Mouse (Mus musculus) heart, embryonic 16.5 days (tissue): ENCODE data around the gene Tcea2. TPM values are rescaled to one million over a fixed set of nuclear protein-coding genes. Genes with fewer than 3 reads are reported as not detected.

Experiments
- ATAC-seq: fragments of 200-750 bp; cut with Nextera tagmentation; replicated peaks from 2 replicates; pipeline ENCODE4 v1.8.0; 2017; ENCODE audit warnings: moderate number of reproducible peaks; ENCODE audit not compliant: insufficient read depth, low FRiP score; ENCODE audit errors: extremely low read depth
- H3K27ac ChIP-seq: fragments of 300-500 bp; sonication (generic); 2 replicates; pipeline ENCODE4 v1.5.1; 2014; ENCODE audit warnings: mild to moderate bottlenecking, low read length, control low read depth, moderate library complexity
- H3K27me3 ChIP-seq: fragments of 300-500 bp; sonication (generic); 2 replicates; pipeline ENCODE4 v1.6.1; 2014; ENCODE audit warnings: low read length, mixed read lengths; ENCODE audit not compliant: control insufficient read depth, insufficient read depth
- H3K36me3 ChIP-seq: fragments of 300-500 bp; sonication (generic); 2 replicates; pipeline ENCODE4 v1.6.1; 2014; ENCODE audit not compliant: control insufficient read depth, insufficient read depth
- H3K4me1 ChIP-seq: fragments of 300-500 bp; sonication (generic); 2 replicates; pipeline ENCODE4 v1.6.1; 2014; ENCODE audit warnings: low read length, mixed read lengths; ENCODE audit not compliant: control insufficient read depth, insufficient read depth
- H3K4me2 ChIP-seq: fragments of 300-500 bp; sonication (generic); 2 replicates; pipeline ENCODE4 v1.6.1; 2014; ENCODE audit warnings: low read depth, mild to moderate bottlenecking, control low read depth, low read length
- H3K4me3 ChIP-seq: fragments of 300-500 bp; sonication (generic); 2 replicates; pipeline ENCODE4 v1.5.1; 2014; ENCODE audit warnings: mild to moderate bottlenecking, control low read depth, low read length
- H3K9ac ChIP-seq: fragments of 300-500 bp; sonication (generic); 2 replicates; pipeline ENCODE4 v1.6.1; 2014; ENCODE audit warnings: low read length, control low read depth
- H3K9me3 ChIP-seq: fragments of 300-500 bp; sonication (generic); replicated peaks from 2 replicates; pipeline ENCODE4 v1.6.1; 2016; ENCODE audit warnings: low read length; ENCODE audit not compliant: control insufficient read depth
- whole genome bisulfite sequencing: fragments of 180-500 bp; shearing (Covaris S2); extraction: QIAGEN DNeasy Blood & Tissue Kit; methylation state at CpG from one replicate; pipeline ENCODE4 v1.1.7; 2014; 5-methylcytosine and 5-hydroxymethylcytosine counted together
- polyA plus RNA-seq: library from polyadenylated mRNA; unstranded; fragments of >200 nt; fragmentation: Nextera tagmentation; extraction: Ambion mirVana; gene quantifications from 2 replicates; pipeline ENCODE4 v1.2.1, GENCODE M21; 2015

The Tcea2 gene
- polyA plus RNA-seq, 1 experiment from 2014 or later = 17.6 TPM

- Histone ChIP-seq H3K4me2 (peak overlapping the region; percentile 96; the same call in 1 of the 2 replicates), H3K4me1 (peaks cover 3% of the 10 kb centered on the region; the same call in 1 of the 2 replicates), H3K36me3 (peaks cover 12% of the 10 kb centered on the region; the same call in 1 of the 2 replicates), H3K27me3 (no peaks in the 10 kb centered on the region), H3K27ac (no peak overlapping the region), H3K4me3 (no peak overlapping the region), H3K9me3 (no peaks in the 10 kb centered on the region), H3K9ac (no peak overlapping the region)
- ATAC-seq = no peak
- WGBS = 88% methylated on average over 3 of the region's 3 CpGs
Observed at GRCm38 (mm10) chr2:181692304-181692703, 12.2 kb downstream of the Tcea2 start.

- WGBS = under 1% methylated on average over 75 of the region's 75 CpGs
- Histone ChIP-seq H3K27me3 (no peaks in the 10 kb centered on the region), H3K9ac (peak within 1 kb of the TSS; percentile 82), H3K9me3 (no peaks in the 10 kb centered on the region), H3K27ac (peak within 1 kb of the TSS; percentile 57), H3K4me3 (peak within 1 kb of the TSS; percentile 76), H3K4me1 (peaks cover 3% of the 10 kb centered on the region; the same call in 1 of the 2 replicates), H3K36me3 (peaks cover 6% of the 10 kb centered on the region; the same call in 1 of the 2 replicates), H3K4me2 (peak within 1 kb of the TSS; percentile 96)
- peak; percentile 88 for ATAC-seq
Observed at GRCm38 (mm10) chr2:181693339-181694280, 13.5 kb downstream of the Tcea2 start, which contains the start of gene Rgs19. Rgs19 (minus strand) TSS chr2:181693977.

GRCm38 (mm10) chr2:181694581-181694980, 14.5 kb downstream of the Tcea2 start:
- H3K36me3 ChIP-seq = no peaks in the 10 kb centered on the region
- H3K27ac ChIP-seq = no peak overlapping the region
- no peaks in the 10 kb centered on the region for H3K9me3 ChIP-seq
- peaks cover 3% of the 10 kb centered on the region; the same call in 1 of the 2 replicates for H3K4me1 ChIP-seq
- peak overlapping the region; percentile 96 for H3K4me2 ChIP-seq
- no peak overlapping the region for H3K9ac ChIP-seq
- ATAC-seq = no peak
- 84% methylated on average over 3 of the region's 3 CpGs for WGBS
- H3K4me3 ChIP-seq = no peak overlapping the region
- H3K27me3 ChIP-seq = no peaks in the 10 kb centered on the region

- Histone ChIP-seq H3K27me3 (no peaks in the 10 kb centered on the region), H3K27ac (no peak overlapping the region), H3K36me3 (no peaks in the 10 kb centered on the region), H3K4me1 (peaks cover 3% of the 10 kb centered on the region; the same call in 1 of the 2 replicates), H3K4me3 (no peak overlapping the region), H3K9me3 (no peaks in the 10 kb centered on the region), H3K4me2 (no peak overlapping the region), H3K9ac (no peak overlapping the region)
- ATAC-seq = no peak
- WGBS = 70% methylated on average over 1 of the region's 1 CpGs
Observed at GRCm38 (mm10) chr2:181695776-181696175, 15.7 kb downstream of the Tcea2 start.

- H3K4me2 ChIP-seq = no peak overlapping the region
- peaks cover 3% of the 10 kb centered on the region; the same call in 1 of the 2 replicates for H3K4me1 ChIP-seq
- WGBS = 64% methylated on average over 33 of the region's 33 CpGs
- H3K27ac ChIP-seq = no peak overlapping the region
- H3K36me3 ChIP-seq = no peaks in the 10 kb centered on the region
- no peak overlapping the region for H3K4me3 ChIP-seq
- H3K9me3 ChIP-seq = no peaks in the 10 kb centered on the region
- no peaks in the 10 kb centered on the region for H3K27me3 ChIP-seq
- ATAC-seq = no peak
- H3K9ac ChIP-seq = no peak overlapping the region
Observed at GRCm38 (mm10) chr2:181696801-181697420, 16.8 kb downstream of the Tcea2 start.

DNA sequence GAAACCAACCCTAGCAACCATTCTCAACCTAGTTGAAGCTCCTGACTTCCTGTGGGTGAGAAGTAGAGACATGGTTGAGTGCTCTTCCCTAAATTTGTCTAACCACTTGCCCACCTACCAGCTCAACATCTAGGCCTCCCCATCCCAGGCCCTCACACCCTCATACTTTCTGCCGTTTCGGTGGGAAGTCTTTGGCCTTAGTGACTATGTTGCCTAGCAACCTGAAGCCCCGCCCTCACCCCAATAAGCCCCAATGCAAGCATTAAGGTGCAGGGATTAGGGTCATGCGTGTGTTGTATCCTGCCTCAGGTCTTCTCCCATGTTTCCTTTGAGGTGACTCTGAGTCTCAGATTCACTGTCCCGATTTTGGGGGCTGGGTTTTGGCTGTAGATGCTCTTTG, 18.1 kb downstream of the Tcea2 start, which contains the start of gene Lkaaear1:
Gene Lkaaear1, minus strand, starts transcription at position 202 of the 400 bp plus-strand sequence.
- 52% methylated on average over 5 of the region's 5 CpGs for WGBS
- no peaks in the 10 kb centered on the region for H3K27me3 ChIP-seq
- H3K9me3 ChIP-seq = no peaks in the 10 kb centered on the region
- ATAC-seq = no peak
- H3K4me3 ChIP-seq = no peak within 1 kb of the TSS
- peaks cover under 1% of the 10 kb centered on the region; the same call in 1 of the 2 replicates for H3K4me1 ChIP-seq
- H3K27ac ChIP-seq = no peak within 1 kb of the TSS
- H3K36me3 ChIP-seq = no peaks in the 10 kb centered on the region
- H3K4me2 ChIP-seq = no peak within 1 kb of the TSS
- H3K9ac ChIP-seq = no peak within 1 kb of the TSS

DNA sequence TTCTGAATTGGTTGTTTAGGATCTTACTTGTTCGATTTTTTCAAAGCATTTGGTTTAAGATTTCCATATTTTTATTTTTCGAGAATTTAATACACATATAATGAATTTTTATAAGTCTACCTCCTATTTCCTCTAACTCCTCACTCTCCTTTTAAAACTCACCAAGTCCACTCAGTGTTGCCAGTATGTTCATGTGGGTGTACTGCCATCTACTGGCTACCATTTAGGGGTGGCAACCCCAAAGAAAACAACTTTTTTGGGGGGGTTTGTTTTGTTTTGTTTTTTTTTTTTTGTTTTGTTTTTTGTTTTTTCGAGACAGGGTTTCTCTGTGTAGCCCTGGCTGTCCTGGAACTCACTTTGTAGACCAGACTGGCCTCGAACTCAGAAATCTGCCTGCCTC, 26.6 kb downstream of the Tcea2 start:
- no peak overlapping the region for H3K9ac ChIP-seq
- H3K4me3 ChIP-seq = no peak overlapping the region
- H3K4me2 ChIP-seq = no peak overlapping the region
- 47% methylated on average over 4 of the region's 4 CpGs for WGBS
- H3K36me3 ChIP-seq = no peaks in the 10 kb centered on the region
- no peaks in the 10 kb centered on the region for H3K27me3 ChIP-seq
- no peaks in the 10 kb centered on the region for H3K4me1 ChIP-seq
- no peak overlapping the region for H3K27ac ChIP-seq
- no peak for ATAC-seq
- H3K9me3 ChIP-seq = no peaks in the 10 kb centered on the region

DNA sequence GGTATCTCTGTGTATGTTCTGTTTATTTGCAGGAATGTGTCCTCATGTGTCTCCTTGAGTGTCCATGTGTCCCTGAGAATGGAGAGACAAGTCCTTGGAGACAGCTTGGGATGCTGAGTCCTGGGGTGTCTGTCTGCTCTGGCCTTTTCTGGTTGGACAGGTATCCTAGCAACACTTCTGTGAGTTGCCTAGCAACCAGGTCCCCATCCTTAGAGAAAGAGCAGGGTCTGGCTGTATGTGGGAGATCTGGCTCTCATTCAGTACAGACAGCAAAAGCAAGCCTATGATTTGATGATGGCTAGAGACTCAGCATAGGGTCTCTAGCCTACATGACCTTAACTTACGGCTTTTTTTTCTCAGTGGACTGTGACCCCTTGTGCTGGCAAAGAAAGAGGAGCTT, 33.6 kb downstream of the Tcea2 start:
- ATAC-seq = no peak
- Histone ChIP-seq H3K27me3 (no peaks in the 10 kb centered on the region), H3K27ac (no peak overlapping the region), H3K4me2 (no peak overlapping the region), H3K4me3 (no peak overlapping the region), H3K4me1 (peaks cover 9% of the 10 kb centered on the region), H3K9me3 (no peaks in the 10 kb centered on the region), H3K36me3 (no peaks in the 10 kb centered on the region), H3K9ac (no peak overlapping the region)
- 83% methylated on average over 1 of the region's 1 CpGs for WGBS
